Mouse (Mus musculus): Measurements from ENCODE around the gene Srcin1. TPM values are rescaled to one million over a fixed set of nuclear protein-coding genes. Genes with fewer than 3 reads are reported as not detected.

The Srcin1 gene
- polyA plus RNA-seq (2012; rRNA removed) = 0.02 and 0.05 TPM in 2 replicates

DNA sequence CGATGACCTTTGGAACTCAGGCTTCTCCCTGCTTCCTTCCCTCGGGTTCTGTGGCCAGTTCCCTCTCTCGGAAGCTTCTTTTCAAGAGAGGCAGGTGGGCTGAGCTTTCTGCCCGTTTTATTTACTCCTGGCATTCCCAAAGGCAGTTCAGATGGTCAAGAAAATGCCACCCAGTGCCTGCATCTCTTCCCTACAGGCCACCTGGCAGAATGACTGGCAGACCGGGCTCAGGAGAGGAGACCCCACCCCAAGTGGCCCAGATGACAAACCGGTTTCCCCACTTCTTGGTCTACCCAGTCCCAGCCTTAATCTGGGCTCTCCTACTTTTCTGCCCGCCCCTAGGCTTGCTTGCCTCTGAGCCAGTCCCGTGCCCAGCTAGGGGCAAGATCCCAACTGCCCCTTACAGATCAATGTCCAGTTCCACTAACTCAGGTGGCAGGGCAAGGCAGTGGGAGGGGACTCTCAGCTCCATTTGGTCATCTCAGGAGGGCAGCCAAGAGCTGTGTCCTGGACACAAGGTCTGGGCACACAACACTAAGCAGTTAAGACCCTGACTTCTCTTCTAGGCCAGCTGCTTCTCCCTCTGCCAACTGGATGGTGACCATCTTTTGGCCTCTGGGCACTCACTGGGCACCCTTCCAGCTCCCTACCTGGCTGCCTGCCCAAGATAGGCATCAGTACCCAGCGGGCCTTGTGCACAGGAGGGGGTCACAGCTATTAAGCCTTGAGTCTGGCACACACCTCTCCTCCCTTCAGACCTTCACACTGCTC is at the start of gene Srcin1:
Srcin1 (minus strand) TSS at position 51 of the 771 bp plus-strand sequence.

DNA sequence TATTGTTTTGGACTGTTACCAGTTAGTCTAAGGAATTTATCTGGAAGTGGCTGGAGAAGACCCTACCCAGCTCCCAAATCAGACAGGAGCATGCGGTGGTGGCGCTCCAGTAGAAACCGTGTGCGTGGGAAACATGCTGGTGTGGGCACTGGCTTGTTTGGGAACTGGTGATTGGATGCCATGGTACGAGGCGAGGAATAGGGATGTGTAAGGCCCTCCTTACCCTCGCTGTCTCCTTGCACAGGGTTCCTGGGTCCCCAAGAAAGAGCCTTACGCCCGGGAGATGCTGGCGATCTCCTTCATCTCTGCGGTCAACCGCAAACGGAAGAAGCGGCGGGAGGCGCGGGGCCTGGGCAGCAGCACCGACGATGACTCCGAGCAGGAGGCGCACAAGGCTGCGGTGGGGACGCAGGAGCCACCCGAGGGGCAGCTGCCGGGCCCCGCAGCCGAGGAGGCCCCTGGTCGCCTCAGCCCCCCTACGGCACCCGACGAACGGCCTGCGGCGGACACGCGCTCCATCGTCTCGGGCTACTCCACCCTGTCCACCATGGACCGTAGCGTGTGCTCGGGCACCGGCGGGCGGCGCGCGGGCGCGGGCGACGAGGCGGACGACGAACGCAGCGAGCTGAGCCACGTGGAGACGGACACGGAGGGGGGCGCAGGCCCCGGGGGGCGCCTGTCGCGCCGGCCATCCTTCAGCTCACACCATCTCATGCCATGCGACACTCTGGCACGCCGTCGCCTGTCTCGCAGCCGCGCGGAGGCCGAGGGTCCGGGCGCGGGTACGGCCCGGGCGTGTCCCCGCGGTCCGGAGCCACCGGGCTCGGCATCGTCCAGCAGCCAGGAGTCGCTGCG is 75.9 kb downstream of the Srcin1 start, which contains the start of gene 4933428G20Rik:
4933428G20Rik (minus strand) TSS at position 476 of the 855 bp plus-strand sequence.

Other genes with a start within 250 kb of the Srcin1 start
- gene Gpr179, start 224.1 kb downstream of the Srcin1 start, polyA plus RNA-seq (2012; rRNA removed) = 0.01 TPM in 2 replicates
- gene Socs7, start 213.6 kb downstream of the Srcin1 start, polyA plus RNA-seq (2012; rRNA removed) = 2.2 and 2.6 TPM in 2 replicates
- gene Arhgap23, start 160.7 kb downstream of the Srcin1 start, polyA plus RNA-seq (2012; rRNA removed) = 14.5 and 16.9 TPM in 2 replicates
- gene 4933428G20Rik, start 75.8 kb downstream of the Srcin1 start, polyA plus RNA-seq (2012; rRNA removed) = not detected in 2 replicates
- gene Epop, start 53.5 kb upstream of the Srcin1 start, polyA plus RNA-seq (2012; rRNA removed) = 0.62 and 0.67 TPM in 2 replicates
- gene Mllt6, start 87.2 kb upstream of the Srcin1 start, polyA plus RNA-seq (2012; rRNA removed) = 1.00 and 1.2 TPM in 2 replicates
- 4.9 and 5.2 TPM in 2 replicates for gene Cisd3, start 109.6 kb upstream of the Srcin1 start, polyA plus RNA-seq (2012; rRNA removed)
- gene Pcgf2, start 124.3 kb upstream of the Srcin1 start, polyA plus RNA-seq (2012; rRNA removed) = 3.9 and 4.6 TPM in 2 replicates
- gene Psmb3, start 127.2 kb upstream of the Srcin1 start, polyA plus RNA-seq (2012; rRNA removed) = 180 and 207 TPM in 2 replicates
- 4.7 and 5.4 TPM in 2 replicates for gene Pip4k2b, start 168.5 kb upstream of the Srcin1 start, polyA plus RNA-seq (2012; rRNA removed)
- gene Cwc25, start 190.4 kb upstream of the Srcin1 start, polyA plus RNA-seq (2012; rRNA removed) = 5.7 and 5.8 TPM in 2 replicates
- gene 1700001P01Rik, start 199.7 kb upstream of the Srcin1 start, polyA plus RNA-seq (2012; rRNA removed) = 0.06 TPM in 1 of 2 replicates, not detected in the other
- 582 and 642 TPM in 2 replicates for gene Rpl23, start 206.3 kb upstream of the Srcin1 start, polyA plus RNA-seq (2012; rRNA removed)
- gene Lasp1, start 222.8 kb upstream of the Srcin1 start, polyA plus RNA-seq (2012; rRNA removed) = 17.7 and 19.5 TPM in 2 replicates

All from liver, embryonic 14 days (tissue).